ENCODE assay signal across 30 mouse cellular contexts in the genomic region with DNA sequence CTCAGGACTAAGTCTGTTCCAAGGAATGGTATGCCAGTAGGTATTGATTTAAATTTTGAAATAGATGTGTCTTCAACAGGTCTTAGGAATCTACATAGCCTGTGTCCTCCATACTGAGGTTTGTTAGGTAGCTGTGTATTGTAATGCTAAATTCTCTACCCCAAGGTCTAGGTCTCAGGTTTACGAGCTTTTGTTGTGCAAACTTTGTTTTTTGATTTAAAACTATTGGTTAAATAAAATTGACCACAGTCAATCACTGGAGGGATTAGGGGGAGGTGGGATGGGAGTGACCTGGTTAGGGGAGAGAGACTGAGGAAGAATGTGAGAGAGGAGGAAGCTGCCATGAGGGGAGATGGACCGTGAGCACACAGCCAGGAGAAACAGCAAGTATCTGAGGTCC. TPM values are rescaled to one million over a fixed set of nuclear protein-coding genes. Genes with fewer than 3 reads are reported as not detected.
"Had no signal": no experiment of that assay in that cellular context is flagged by ENCODE, and none has a peak within 500 bp of the region (broad histone marks: within the 10 kb centered on the region; RNA-seq: fewer than 3 reads in every experiment).

No protein-coding gene starts in this region.

- H3K4me1 ChIP-seq: heart, embryonic 13.5 days; heart, embryonic 15.5 days; hindbrain, embryonic 10.5 days; hindbrain, embryonic 12.5 days; intestine, embryonic 15.5 days; limb, embryonic 13.5 days; limb, embryonic 15.5 days; liver, embryonic 12.5 days had no signal

- ATAC-seq: hindbrain, embryonic 16.5 days; inflammation-experienced regulatory T-cells, adult 6 months; intestine, embryonic 15.5 days; intestine, postnatal 0 days; liver, embryonic 12.5 days had no signal

- H3K4me3 ChIP-seq: heart, adult 2 months; heart, embryonic 13.5 days; heart, embryonic 15.5 days; hindbrain, embryonic 10.5 days; hindbrain, embryonic 12.5 days; intestine, embryonic 15.5 days; layer of hippocampus, adult 2 months; limb, embryonic 13.5 days; limb, embryonic 15.5 days; liver, embryonic 12.5 days had no signal

- DNase-seq: gastrocnemius, postnatal 14 days; gastrocnemius, postnatal 36 days; heart, adult 11 months; heart, adult 2 months; heart, postnatal 4 days; kidney, adult 18-20 months; kidney, adult 8-10 months; kidney, postnatal 10 days; kidney, postnatal 25 days; kidney, postnatal 4 days; left cerebral cortex, postnatal 4 days had no signal

- H3K9me3 ChIP-seq: heart, embryonic 15.5 days; hindbrain, embryonic 10.5 days; hindbrain, embryonic 12.5 days; intestine, embryonic 15.5 days; limb, embryonic 15.5 days; liver, embryonic 12.5 days had no signal

- H3K27ac ChIP-seq: heart, adult 2 months; heart, embryonic 13.5 days; heart, embryonic 15.5 days; hindbrain, embryonic 10.5 days; hindbrain, embryonic 12.5 days; hindbrain, embryonic 14.5 days; intestine, embryonic 15.5 days; layer of hippocampus, adult 2 months; limb, embryonic 13.5 days; limb, embryonic 15.5 days; liver, embryonic 12.5 days; liver, embryonic 14.5 days had no signal

- H3K36me3 ChIP-seq: heart, embryonic 13.5 days; heart, embryonic 15.5 days; hindbrain, embryonic 10.5 days; hindbrain, embryonic 12.5 days; intestine, embryonic 15.5 days; limb, embryonic 13.5 days; limb, embryonic 15.5 days; liver, embryonic 12.5 days had no signal

- H3K9ac ChIP-seq: heart, embryonic 13.5 days; heart, embryonic 15.5 days; hindbrain, embryonic 12.5 days; hindbrain, embryonic 14.5 days; intestine, embryonic 15.5 days; limb, embryonic 13.5 days; limb, embryonic 15.5 days; liver, embryonic 12.5 days; liver, embryonic 14.5 days had no signal

- H3K27me3 ChIP-seq: heart, embryonic 13.5 days; heart, embryonic 15.5 days; hindbrain, embryonic 12.5 days; intestine, embryonic 15.5 days; limb, embryonic 13.5 days; limb, embryonic 15.5 days; liver, embryonic 12.5 days had no signal

RNA-seq across cellular contexts. Expression of gene Sertm1, which starts 29.2 kb away (rescaled TPM):
- total RNA-seq: gastrocnemius, adult 18-20 months; gastrocnemius, adult 8-10 months; gastrocnemius, postnatal 14 days; gastrocnemius, postnatal 36 days; liver, adult 2 months had no signal
- polyA plus RNA-seq: gonadal fat pad, adult 2 months; inflammation-experienced regulatory T-cells, adult 6 months; kidney, embryonic 16.5 days; liver, adult 2 months had no signal
